Mouse (Mus musculus) common myeloid progenitor, adult 5-6 weeks (primary cell): Measurements from ENCODE around the gene Gm15737. TPM values are rescaled to one million over a fixed set of nuclear protein-coding genes. Genes with fewer than 3 reads are reported as not detected.

ENCODE experiments used
- total RNA-seq: library from RNA; stranded (forward); fragments of 200-1000, 187-1606 nt; gene quantifications from 2 replicates; pipeline ENCODE4 v1.2.3, GENCODE M21; 2017

Gm15737 gene
- total RNA-seq, 1 experiment from 2014 or later, result not detected

Other genes starting within 250 kb of the Gm15737 start
- not detected in 2 replicates for gene Prickle2, start 163.2 kb upstream of the Gm15737 start, total RNA-seq
- gene A730049H05Rik, start 52.9 kb upstream of the Gm15737 start, total RNA-seq, result not detected in 2 replicates
- not detected in 2 replicates for gene Adamts9, start 74.1 kb downstream of the Gm15737 start, total RNA-seq